Mouse (Mus musculus) B cell, adult (primary cell): ENCODE measurements around the gene Wdr19. TPM values are rescaled to one million over a fixed set of nuclear protein-coding genes. Genes with fewer than 3 reads are reported as not detected.

Experiments used
- total RNA-seq: library from RNA; stranded (reverse); gene quantifications from 4 replicates; pipeline ENCODE4 v1.2.4, GENCODE M21; 2023; ENCODE audit not compliant: inconsistent age

The Wdr19 gene
- total RNA-seq = 1.6 to 2.7 TPM (median 1.7 TPM) in 4 replicates

GRCm38 (mm10) chr5:65199346-65200128 lies at the start of gene Wdr19:
TSS of gene Wdr19 (plus strand) at chr5:65199696.

Other genes starting within 250 kb of the Wdr19 start
- 19.4 to 26.0 TPM (median 24.1 TPM) in 4 replicates for gene Tlr6, start 239.6 kb upstream of the Wdr19 start, total RNA-seq
- gene Fam114a1, start 229.6 kb upstream of the Wdr19 start, total RNA-seq = 5.4 to 7.1 TPM (median 6.0 TPM) in 4 replicates
- gene Tmem156, start 107.6 kb upstream of the Wdr19 start, total RNA-seq = 23.3 to 30.4 TPM (median 25.8 TPM) in 4 replicates
- 17.7 to 22.3 TPM (median 20.8 TPM) in 4 replicates for gene Klhl5, start 92.2 kb upstream of the Wdr19 start, total RNA-seq
- gene Rfc1, start 136.0 kb downstream of the Wdr19 start, total RNA-seq = 76.8 to 102 TPM (median 78.3 TPM) in 4 replicates
- not detected in 4 replicates for gene Klb, start 148.6 kb downstream of the Wdr19 start, total RNA-seq
- 2,164 to 2,244 TPM (median 2,231 TPM) in 4 replicates for gene Rpl9, start 191.7 kb downstream of the Wdr19 start, total RNA-seq
- gene Lias, start 191.8 kb downstream of the Wdr19 start, total RNA-seq = 38.0 to 50.0 TPM (median 39.6 TPM) in 4 replicates
- 25.6 to 34.2 TPM (median 27.9 TPM) in 4 replicates for gene Ugdh, start 236.3 kb downstream of the Wdr19 start, total RNA-seq